Comparison of ENCODE assay signal across 16 mouse cellular contexts in genomic region chr7:118708002-118708401, GRCm38 (mm10). TPM values are rescaled to one million over a fixed set of nuclear protein-coding genes. Genes with fewer than 3 reads are reported as not detected.
DNase-seq lines count a peak whose midpoint lies in the region; ATAC-seq and TF ChIP-seq lines count a peak whose summit lies in the region.
"Had no signal": no experiment of that assay in that cellular context is flagged by ENCODE, and none has a peak within 500 bp of the region (broad histone marks: within the 10 kb centered on the region; RNA-seq: fewer than 3 reads in every experiment).

No protein-coding gene starts in this region.

- no peak for ATAC-seq in kidney, embryonic 14.5 days (ENCODE audit: low FRiP score, low TSS enrichment)
- peak; percentile 27 for ATAC-seq in intestine, embryonic 15.5 days
- peak; percentile 9 for ATAC-seq in megakaryocyte progenitor cell, adult 5-6 weeks (replicated peaks; ENCODE audit: poor library complexity)
- ATAC-seq: CD4-positive, CD25-positive, alpha-beta regulatory T cell, adult 4 months; midbrain, embryonic 15.5 days had no signal

- H3K9me3 ChIP-seq in kidney, embryonic 14.5 days (ENCODE audit: control insufficient read depth, low read length): no peaks in the 10 kb centered on the region
- no peaks in the 10 kb centered on the region for H3K9me3 ChIP-seq in intestine, embryonic 15.5 days
- H3K9me3 ChIP-seq: embryonic facial prominence, embryonic 10.5 days; heart, embryonic 15.5 days; hindbrain, embryonic 13.5 days; limb, embryonic 15.5 days; midbrain, embryonic 15.5 days; neural tube, embryonic 12.5 days had no signal

- H3K4me1 ChIP-seq in kidney, adult 2 months (ENCODE audit: control insufficient read depth, insufficient read depth, low read length): peaks cover 13% of the 10 kb centered on the region; the same call in 1 of the 2 replicates
- H3K4me1 ChIP-seq in kidney, embryonic 14.5 days (ENCODE audit: control insufficient read depth, insufficient read depth, low read length): peaks cover 19% of the 10 kb centered on the region
- H3K4me1 ChIP-seq in intestine, embryonic 15.5 days (replicated peaks): peaks cover 14% of the 10 kb centered on the region; the same call in 1 of the 2 replicates

- WGBS in kidney, adult 2 months: 45% methylated on average over 4 of the region's 4 CpGs
- WGBS in kidney, embryonic 14.5 days: 82% methylated on average over 4 of the region's 4 CpGs
- WGBS in intestine, embryonic 15.5 days: 59% methylated on average over 4 of the region's 4 CpGs

- H3K4me2 ChIP-seq in kidney, embryonic 14.5 days (replicated peaks; ENCODE audit: low read depth, low read length): no peak overlapping the region
- no peak overlapping the region for H3K4me2 ChIP-seq in intestine, embryonic 15.5 days (replicated peaks)
- H3K4me2 ChIP-seq: heart, embryonic 15.5 days; hindbrain, embryonic 13.5 days; limb, embryonic 15.5 days; midbrain, embryonic 15.5 days; neural tube, embryonic 12.5 days had no signal

- DNase-seq in kidney, adult 2 months: peak; percentile 83
- peak; percentile 67 for DNase-seq in kidney, adult 9 months
- DNase-seq in layer of hippocampus, adult 9-11 months: no peak
- no peak for DNase-seq in layer of hippocampus, adult 8-10 months (ENCODE audit: low spot score in 2 of 2)
- DNase-seq: retina, postnatal 1 day had no signal

- H3K27me3 ChIP-seq in kidney, adult 2 months (replicated peaks; ENCODE audit: control insufficient read depth, insufficient read depth, low read length): no peaks in the 10 kb centered on the region
- no peaks in the 10 kb centered on the region for H3K27me3 ChIP-seq in kidney, embryonic 14.5 days (ENCODE audit: control insufficient read depth, insufficient read depth, low read length)
- H3K27me3 ChIP-seq in intestine, embryonic 15.5 days (replicated peaks): no peaks in the 10 kb centered on the region
- H3K27me3 ChIP-seq: heart, embryonic 15.5 days; hindbrain, embryonic 13.5 days; limb, embryonic 15.5 days; midbrain, embryonic 15.5 days; neural tube, embryonic 12.5 days had no signal

- no peak for TF ChIP-seq POLR2A in kidney, adult 2 months (IDR thresholded peaks at IDR 0.05; ENCODE audit: low read depth, low read length)

- H3K4me3 ChIP-seq in kidney, adult 2 months (ENCODE audit: insufficient read depth, low read depth, low read length): no peak overlapping the region
- no peak overlapping the region for H3K4me3 ChIP-seq in kidney, embryonic 14.5 days (ENCODE audit: low read length)
- no peak overlapping the region for H3K4me3 ChIP-seq in intestine, embryonic 15.5 days (replicated peaks)
- H3K4me3 ChIP-seq: embryonic facial prominence, embryonic 10.5 days; heart, embryonic 15.5 days; hindbrain, embryonic 13.5 days; limb, embryonic 15.5 days; midbrain, embryonic 15.5 days; neural tube, embryonic 12.5 days had no signal

- no peak overlapping the region for H3K27ac ChIP-seq in kidney, adult 2 months (ENCODE audit: insufficient read depth, low read depth, low read length)
- H3K27ac ChIP-seq in kidney, embryonic 14.5 days (ENCODE audit: low read depth, low read length): no peak overlapping the region
- H3K27ac ChIP-seq in intestine, embryonic 15.5 days: peak overlapping the region; percentile 9; the same call in 1 of the 2 replicates
- H3K27ac ChIP-seq: embryonic facial prominence, embryonic 10.5 days; heart, embryonic 15.5 days; hindbrain, embryonic 13.5 days; limb, embryonic 15.5 days; macrophage; midbrain, embryonic 15.5 days; neural tube, embryonic 12.5 days had no signal

- H3K9ac ChIP-seq in kidney, embryonic 14.5 days (ENCODE audit: low read depth, low read length): no peak overlapping the region
- no peak overlapping the region for H3K9ac ChIP-seq in intestine, embryonic 15.5 days
- H3K9ac ChIP-seq: heart, embryonic 15.5 days; hindbrain, embryonic 13.5 days; limb, embryonic 15.5 days; midbrain, embryonic 15.5 days; neural tube, embryonic 12.5 days had no signal

- no peaks in the 10 kb centered on the region for H3K36me3 ChIP-seq in kidney, adult 2 months (ENCODE audit: control insufficient read depth, insufficient read depth, low read length)
- no peaks in the 10 kb centered on the region for H3K36me3 ChIP-seq in kidney, embryonic 14.5 days (ENCODE audit: control insufficient read depth, insufficient read depth, low read length)
- H3K36me3 ChIP-seq in intestine, embryonic 15.5 days: no peaks in the 10 kb centered on the region
- H3K36me3 ChIP-seq: heart, embryonic 15.5 days; limb, embryonic 15.5 days; midbrain, embryonic 15.5 days; neural tube, embryonic 12.5 days had no signal

- no peak for TF ChIP-seq CTCF in kidney, adult 2 months (conservative IDR thresholded peaks at IDR 0.05; ENCODE audit: insufficient read depth, insufficient read length, low read depth, low read length)

RNA-seq across cellular contexts. Expression of gene Gde1, which starts 2.4 kb away (rescaled TPM):
- polyA plus RNA-seq in kidney, adult 2 months (2012; rRNA removed): 172 and 193 TPM in 2 replicates
- polyA plus RNA-seq in kidney, embryonic 14.5 days (2014; fragmentation: Nextera tagmentation; extraction: Ambion mirVana): 95.2 and 100 TPM in 2 replicates
- polyA plus RNA-seq in intestine, embryonic 15.5 days (2015; fragmentation: Nextera tagmentation; extraction: Ambion mirVana): 124 and 127 TPM in 2 replicates
- total RNA-seq in megakaryocyte progenitor cell, adult 5-6 weeks (2015): 44.1 and 48.5 TPM in 2 replicates
- 29.9 and 40.7 TPM in 2 replicates for total RNA-seq in megakaryocyte progenitor cell, adult 5-6 weeks (2017)
- 100 to 1,000 TPM; 199 to 203 (median 202) TPM for total RNA-seq in layer of hippocampus, adult 8-10 months (2022)

RNA-seq across cellular contexts. Expression of gene Ccp110, which starts 4.3 kb away (rescaled TPM):
- polyA plus RNA-seq in kidney, adult 2 months (2012; rRNA removed): 2.5 and 2.9 TPM in 2 replicates
- 9.4 and 13.5 TPM in 2 replicates for polyA plus RNA-seq in kidney, embryonic 14.5 days (2014; fragmentation: Nextera tagmentation; extraction: Ambion mirVana)
- polyA plus RNA-seq in intestine, embryonic 15.5 days (2015; fragmentation: Nextera tagmentation; extraction: Ambion mirVana): 10.0 and 10.7 TPM in 2 replicates
- total RNA-seq in megakaryocyte progenitor cell, adult 5-6 weeks (2015): 24.0 and 25.0 TPM in 2 replicates
- total RNA-seq in megakaryocyte progenitor cell, adult 5-6 weeks (2017): 16.2 and 20.2 TPM in 2 replicates
- total RNA-seq in layer of hippocampus, adult 8-10 months (2022): 10 to 100 TPM; 44.1 to 54.8 (median 47.9) TPM

RNA-seq across cellular contexts. Expression of gene Vps35l, which starts 32.0 kb away (rescaled TPM):
- polyA plus RNA-seq in kidney, adult 2 months (2012; rRNA removed): 52.4 and 58.3 TPM in 2 replicates
- polyA plus RNA-seq in kidney, embryonic 14.5 days (2014; fragmentation: Nextera tagmentation; extraction: Ambion mirVana): 52.3 and 69.6 TPM in 2 replicates
- 71.3 and 72.6 TPM in 2 replicates for polyA plus RNA-seq in intestine, embryonic 15.5 days (2015; fragmentation: Nextera tagmentation; extraction: Ambion mirVana)
- total RNA-seq in megakaryocyte progenitor cell, adult 5-6 weeks (2015): 41.7 and 45.1 TPM in 2 replicates
- 37.4 and 37.9 TPM in 2 replicates for total RNA-seq in megakaryocyte progenitor cell, adult 5-6 weeks (2017)
- 10 to 100 TPM; 61.8 to 73.0 (median 69.1) TPM for total RNA-seq in layer of hippocampus, adult 8-10 months (2022)

Comparison
In these comparisons a context has a peak if more than half of its experiments do, and no peak if none do; other contexts are left out.
1. DNase-seq: peak in kidney, adult 2 months (single experiment) and kidney, adult 9 months (single experiment); none in layer of hippocampus, adult 9-11 months (single experiment) and layer of hippocampus, adult 8-10 months (0 of 2).